Mouse (Mus musculus) embryonic facial prominence, embryonic 13.5 days (tissue): ENCODE results near the gene Btbd1. TPM values are rescaled to one million over a fixed set of nuclear protein-coding genes. Genes with fewer than 3 reads are reported as not detected.

Experiments
- ATAC-seq: fragments of 200-750 bp; cut with Nextera tagmentation; 2 replicates; pipeline ENCODE4 v1.8.0; 2017; ENCODE audit warnings: low read depth; ENCODE audit not compliant: insufficient number of reproducible peaks, insufficient read depth, low FRiP score, low TSS enrichment
- H3K27ac ChIP-seq: fragments of 300-500 bp; sonication (generic); 2 replicates; pipeline ENCODE4 v1.5.1; 2015; ENCODE audit warnings: moderate library complexity, mild to moderate bottlenecking, inconsistent platforms
- H3K27me3 ChIP-seq: fragments of 300-500 bp; sonication (generic); 2 replicates; pipeline ENCODE4 v1.6.1; 2015; ENCODE audit warnings: mild to moderate bottlenecking, inconsistent platforms
- H3K36me3 ChIP-seq: fragments of 300-500 bp; sonication (generic); 2 replicates; pipeline ENCODE4 v1.6.1; 2015; ENCODE audit warnings: mild to moderate bottlenecking, inconsistent platforms
- H3K4me1 ChIP-seq: fragments of 300-500 bp; sonication (generic); 2 replicates; pipeline ENCODE4 v1.6.1; 2015; ENCODE audit warnings: inconsistent platforms
- H3K4me2 ChIP-seq: fragments of 300-500 bp; sonication (generic); 2 replicates; pipeline ENCODE4 v1.6.1; 2015; ENCODE audit warnings: moderate library complexity, mild to moderate bottlenecking, inconsistent platforms
- H3K4me3 ChIP-seq: fragments of 300-500 bp; sonication (generic); 2 replicates; pipeline ENCODE4 v1.5.1; 2015; ENCODE audit warnings: mild to moderate bottlenecking, inconsistent platforms
- H3K9ac ChIP-seq: fragments of 300-500 bp; sonication (generic); 2 replicates; pipeline ENCODE4 v1.6.1; 2015; ENCODE audit warnings: mild to moderate bottlenecking, inconsistent platforms
- H3K9me3 ChIP-seq: fragments of 300-500 bp; sonication (generic); 2 replicates; pipeline ENCODE4 v1.6.1; 2016; ENCODE audit warnings: inconsistent platforms
- WGBS: fragments of 180-500 bp; shearing (Covaris S2); methylation state at CpG from one replicate; pipeline ENCODE4 v1.1.7; 2015; ENCODE audit warnings: mixed read lengths; 5-methylcytosine and 5-hydroxymethylcytosine counted together
- polyA plus RNA-seq: library from polyadenylated mRNA; unstranded; fragments of >200 nt; fragmentation: Nextera tagmentation; extraction: Ambion mirVana; gene quantifications from 2 replicates; pipeline ENCODE4 v1.2.1, GENCODE M21; 2015

The Btbd1 gene
- polyA plus RNA-seq, result 53.2 and 56.6 TPM in 2 replicates

DNA sequence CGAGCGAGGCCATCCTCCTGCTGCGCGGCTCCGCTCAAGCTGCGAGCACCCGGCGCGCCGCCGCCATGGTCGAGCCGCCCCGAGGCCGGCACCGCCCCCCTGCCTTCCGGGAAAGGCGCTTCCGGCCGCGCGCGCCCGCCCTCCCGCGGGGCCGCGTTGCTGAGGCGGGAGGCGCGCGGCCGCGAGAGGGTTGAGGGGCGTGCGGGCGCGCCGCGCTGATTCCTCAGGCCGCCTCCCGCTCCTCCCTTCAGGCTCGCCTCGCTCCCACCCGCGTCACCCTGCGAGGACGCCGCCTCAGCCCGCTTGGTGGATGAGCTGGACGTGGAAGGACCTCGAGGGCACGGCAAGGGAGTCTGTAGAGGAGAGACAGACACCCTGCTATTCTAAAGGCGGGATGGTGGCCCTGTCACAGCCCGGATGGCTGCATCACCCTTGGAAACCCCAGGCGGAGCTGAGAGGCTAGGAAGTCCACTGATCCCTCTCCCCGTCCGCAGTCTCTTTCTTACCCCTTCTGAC is at the start of gene Btbd1:
Gene Btbd1, minus strand, starts transcription at position 53 of the 516 bp plus-strand sequence.
- Histone ChIP-seq H3K4me2 (peak within 1 kb of the TSS; percentile 79), H3K9ac (peak within 1 kb of the TSS; percentile 90), H3K36me3 (no peaks in the 10 kb centered on the region), H3K27ac (peak within 1 kb of the TSS; percentile 92), H3K4me3 (peak within 1 kb of the TSS; percentile 76), H3K9me3 (no peaks in the 10 kb centered on the region), H3K27me3 (no peaks in the 10 kb centered on the region), H3K4me1 (peaks cover 40% of the 10 kb centered on the region)
- under 1% methylated on average over 56 of the region's 58 CpGs for WGBS
- peak; percentile 83 for ATAC-seq

DNA sequence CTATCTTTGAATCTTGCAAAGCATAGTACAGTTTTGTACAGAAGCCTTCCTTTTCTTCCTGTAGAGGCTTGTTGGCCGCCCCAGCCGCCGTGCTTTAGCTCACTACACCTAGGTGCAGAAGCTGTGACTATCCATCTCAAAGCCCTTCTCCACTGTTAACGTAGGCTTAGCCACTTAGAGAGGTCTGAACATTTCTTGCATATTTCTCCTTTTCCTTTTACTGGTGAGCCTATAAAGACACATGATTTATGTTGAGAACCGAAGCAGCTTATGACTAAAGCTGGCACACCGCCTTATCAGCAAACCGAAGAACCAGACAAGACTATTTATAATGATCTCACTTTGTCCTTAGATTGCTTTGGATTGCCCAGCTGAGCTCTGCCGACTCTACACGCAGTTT is 46.1 kb upstream of the Btbd1 start:
- H3K27me3 ChIP-seq, result no peaks in the 10 kb centered on the region
- WGBS, result 85% methylated on average over 9 of the region's 9 CpGs
- no peaks in the 10 kb centered on the region for H3K36me3 ChIP-seq
- H3K9me3 ChIP-seq, result no peaks in the 10 kb centered on the region
- H3K27ac ChIP-seq, result 0 out of 2 replicates have a peak overlapping the region, but pooled peaks have one; percentile 1
- no peak overlapping the region for H3K9ac ChIP-seq
- H3K4me1 ChIP-seq, result peaks cover 11% of the 10 kb centered on the region; the same call in 1 of the 2 replicates
- ATAC-seq, result no peak
- no peak overlapping the region for H3K4me3 ChIP-seq
- H3K4me2 ChIP-seq, result no peak overlapping the region

DNA sequence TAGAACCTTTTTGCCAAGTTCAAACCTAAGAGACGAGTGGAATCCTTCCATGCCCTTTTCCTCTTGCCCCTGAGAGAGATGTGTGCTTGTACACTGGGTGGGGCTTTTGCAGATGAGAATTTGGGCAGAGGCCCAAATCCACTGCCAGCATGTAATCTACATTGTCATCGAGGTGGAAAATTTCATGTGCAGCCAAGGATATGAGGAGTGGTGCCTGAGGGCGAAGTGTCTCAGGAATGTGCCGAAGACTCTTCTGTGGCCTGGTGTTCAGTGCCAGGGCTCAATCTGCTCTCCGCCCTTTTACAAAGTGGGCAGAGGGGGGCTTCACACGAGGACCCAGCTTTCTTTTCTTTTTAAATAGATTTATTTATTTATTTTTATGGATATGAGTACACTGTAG is 45.4 kb upstream of the Btbd1 start:
- H3K27ac ChIP-seq, result no peak overlapping the region
- H3K9ac ChIP-seq, result no peak overlapping the region
- no peaks in the 10 kb centered on the region for H3K27me3 ChIP-seq
- H3K4me1 ChIP-seq, result peaks cover 11% of the 10 kb centered on the region; the same call in 1 of the 2 replicates
- H3K9me3 ChIP-seq, result no peaks in the 10 kb centered on the region
- ATAC-seq, result no peak
- no peak overlapping the region for H3K4me2 ChIP-seq
- H3K4me3 ChIP-seq, result no peak overlapping the region
- no peaks in the 10 kb centered on the region for H3K36me3 ChIP-seq
- WGBS, result 51% methylated on average over 6 of the region's 6 CpGs

DNA sequence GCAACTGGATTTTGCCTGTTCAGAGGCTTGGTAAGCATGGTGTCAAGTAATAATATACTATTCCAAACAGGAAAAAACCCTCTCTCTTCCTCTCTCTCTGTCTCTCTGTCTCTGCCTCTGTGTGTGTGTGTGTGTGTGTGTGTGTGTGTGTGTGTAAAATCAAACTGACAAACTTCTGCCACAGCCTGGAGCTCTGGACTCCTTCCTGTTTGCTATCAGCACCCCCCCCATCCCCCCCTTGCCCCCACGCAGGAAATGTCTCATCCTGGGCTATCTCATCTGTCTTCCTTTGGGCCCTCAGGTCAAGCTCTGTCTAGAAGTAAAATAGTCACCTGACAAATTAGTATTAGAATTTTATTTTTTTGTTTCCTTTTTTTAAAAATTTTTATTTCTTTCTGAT is 44.6 kb upstream of the Btbd1 start:
- no peaks in the 10 kb centered on the region for H3K36me3 ChIP-seq
- WGBS, result 40% methylated on average over 1 of the region's 1 CpGs
- no peak for ATAC-seq

DNA sequence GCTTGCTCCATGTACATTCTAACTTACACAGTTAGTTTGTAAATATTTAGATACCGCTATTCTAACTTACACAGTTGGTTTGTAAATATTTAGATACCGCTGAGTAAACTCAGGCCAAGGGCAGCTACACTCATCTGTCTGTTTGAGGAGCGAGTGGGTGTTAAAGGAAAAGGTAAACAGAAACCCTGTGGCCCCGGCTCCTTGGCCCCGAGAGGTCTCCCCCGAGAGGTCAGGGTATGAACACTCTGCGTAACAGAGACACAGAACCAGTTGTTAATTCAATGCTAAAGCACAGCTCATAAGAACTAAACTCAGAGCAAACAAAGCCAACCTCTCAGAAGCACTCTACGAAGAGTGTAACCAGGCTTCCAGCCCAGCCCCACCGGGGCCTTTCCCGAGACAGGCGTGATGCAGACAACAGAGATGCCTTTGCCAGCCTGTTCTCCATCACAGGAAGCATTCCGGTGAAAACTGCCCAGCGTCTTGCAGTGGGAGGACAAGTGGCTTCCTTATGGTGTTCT is 43.3 kb upstream of the Btbd1 start:
- H3K4me2 ChIP-seq, result no peak overlapping the region
- no peaks in the 10 kb centered on the region for H3K27me3 ChIP-seq
- no peaks in the 10 kb centered on the region for H3K36me3 ChIP-seq
- H3K27ac ChIP-seq, result no peak overlapping the region
- H3K9ac ChIP-seq, result no peak overlapping the region
- H3K4me1 ChIP-seq, result peaks cover 11% of the 10 kb centered on the region
- H3K9me3 ChIP-seq, result no peaks in the 10 kb centered on the region
- ATAC-seq, result no peak
- no peak overlapping the region for H3K4me3 ChIP-seq
- 61% methylated on average over 13 of the region's 13 CpGs for WGBS

More for the DNA sequence above, 44.6 kb upstream of the Btbd1 start:
- no peak overlapping the region for H3K9ac ChIP-seq
- no peaks in the 10 kb centered on the region for H3K9me3 ChIP-seq
- H3K27ac ChIP-seq, result no peak overlapping the region
- no peaks in the 10 kb centered on the region for H3K27me3 ChIP-seq
- no peak overlapping the region for H3K4me2 ChIP-seq
- H3K4me3 ChIP-seq, result no peak overlapping the region
- H3K4me1 ChIP-seq, result peaks cover 11% of the 10 kb centered on the region; the same call in 1 of the 2 replicates

DNA sequence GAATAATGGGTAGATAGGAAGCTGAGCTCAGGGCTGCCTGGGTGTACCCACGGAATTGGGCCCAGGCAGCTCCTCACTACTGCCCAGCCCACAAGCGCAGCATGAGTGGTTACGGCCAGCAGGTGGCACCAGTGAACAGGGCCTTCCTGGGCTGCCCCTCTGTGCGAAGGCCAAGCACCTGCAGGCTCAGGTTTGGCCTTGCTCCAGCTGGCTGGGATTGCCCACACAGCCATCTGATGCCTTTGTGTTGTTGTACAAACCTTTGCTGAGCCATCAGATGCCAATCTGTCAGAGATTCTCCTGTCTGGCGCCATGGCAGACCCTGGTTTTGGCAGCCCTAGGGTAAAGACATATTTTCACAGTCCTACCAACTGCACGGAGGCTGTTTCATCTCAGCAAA is 38.9 kb upstream of the Btbd1 start:
- peak; percentile 80 for ATAC-seq
- 23% methylated on average over 6 of the region's 6 CpGs for WGBS
- Histone ChIP-seq H3K9me3 (no peaks in the 10 kb centered on the region), H3K27me3 (no peaks in the 10 kb centered on the region), H3K27ac (no peak overlapping the region), H3K36me3 (no peaks in the 10 kb centered on the region), H3K4me3 (no peak overlapping the region), H3K4me2 (no peak overlapping the region), H3K9ac (no peak overlapping the region), H3K4me1 (peaks cover 3% of the 10 kb centered on the region; the same call in 1 of the 2 replicates)

DNA sequence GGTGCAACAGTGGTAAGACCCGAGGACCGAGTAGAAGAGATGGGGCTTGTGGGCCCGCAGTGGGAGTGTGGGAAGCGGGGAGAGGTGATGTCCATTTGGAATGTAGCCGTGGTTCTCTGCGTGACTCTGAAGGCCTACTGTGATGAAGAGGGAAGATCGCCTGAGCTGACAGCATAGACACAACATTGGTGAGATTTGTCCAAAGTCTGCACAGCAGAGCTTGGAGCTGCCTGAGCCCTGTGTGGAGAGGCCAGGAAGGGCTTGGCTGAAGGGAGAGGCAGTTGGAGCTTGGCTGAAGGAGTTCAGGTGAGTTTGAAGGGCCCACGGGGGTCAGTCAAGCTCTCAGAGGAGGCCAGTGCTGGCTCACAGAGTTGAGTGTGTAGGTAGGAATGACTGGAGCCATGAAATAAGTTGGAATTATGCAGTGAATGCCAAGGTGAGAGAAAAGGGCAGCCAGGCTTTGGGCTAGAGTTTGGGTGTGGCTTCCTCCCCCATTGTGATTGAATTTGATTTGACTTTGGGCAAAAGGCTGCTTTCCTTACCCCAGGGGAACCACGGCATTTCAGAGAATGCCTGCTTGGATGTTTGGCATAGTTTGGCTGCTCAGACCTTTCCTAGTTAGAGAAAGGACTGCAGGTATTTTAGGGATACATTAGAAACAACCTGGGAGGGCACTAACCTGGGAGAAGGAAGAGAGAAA is 38.1 kb upstream of the Btbd1 start:
- Histone ChIP-seq H3K27me3 (peaks cover 4% of the 10 kb centered on the region; the same call in 1 of the 2 replicates), H3K4me1 (peaks cover 3% of the 10 kb centered on the region; the same call in 1 of the 2 replicates), H3K9ac (no peak overlapping the region), H3K4me2 (no peak overlapping the region), H3K9me3 (no peaks in the 10 kb centered on the region), H3K36me3 (no peaks in the 10 kb centered on the region), H3K27ac (no peak overlapping the region), H3K4me3 (no peak overlapping the region)
- WGBS, result 86% methylated on average over 9 of the region's 9 CpGs
- no peak for ATAC-seq

DNA sequence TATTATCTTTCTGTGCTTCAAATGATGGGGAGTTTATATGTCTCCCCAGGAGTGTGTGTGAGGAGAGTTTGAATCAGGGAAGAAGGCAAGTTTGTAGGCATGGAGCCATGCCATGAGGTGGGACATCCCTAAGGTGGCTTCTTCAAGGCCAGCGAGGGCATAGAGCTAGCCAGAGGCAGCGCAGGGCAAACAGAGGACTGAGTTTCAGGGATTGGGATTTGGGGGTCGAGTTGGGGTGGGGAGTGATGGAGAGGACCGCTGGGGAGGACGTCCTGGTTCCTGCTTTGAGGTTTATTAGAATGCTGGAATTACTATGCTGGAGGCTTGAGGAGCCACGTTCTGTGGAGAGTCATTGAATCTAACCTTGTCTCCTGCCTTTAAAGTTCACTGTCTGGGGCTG is 36.7 kb upstream of the Btbd1 start:
- no peaks in the 10 kb centered on the region for H3K9me3 ChIP-seq
- WGBS, result 96% methylated on average over 6 of the region's 6 CpGs
- ATAC-seq, result no peak

DNA sequence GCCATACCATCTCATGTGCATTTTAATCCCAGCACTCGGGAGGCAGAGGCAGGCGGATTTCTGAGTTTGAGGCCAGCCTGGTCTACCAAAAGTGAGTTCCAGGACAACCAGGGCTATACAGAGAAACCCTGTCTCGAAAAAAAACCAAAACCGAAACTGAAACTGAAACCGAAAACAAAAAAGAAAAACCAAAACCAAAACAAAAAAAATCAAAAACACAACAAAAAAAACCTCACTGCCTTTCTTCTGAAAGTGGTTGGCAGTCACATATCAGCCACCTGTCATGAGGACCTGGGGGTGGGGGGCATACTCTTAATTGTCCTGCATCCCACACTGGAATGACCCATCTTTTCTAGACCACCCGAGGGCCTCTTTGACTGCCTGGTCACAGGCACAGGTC is 35.3 kb upstream of the Btbd1 start:
- Histone ChIP-seq H3K27ac (no peak overlapping the region), H3K36me3 (no peaks in the 10 kb centered on the region), H3K27me3 (peaks cover 32% of the 10 kb centered on the region), H3K4me3 (no peak overlapping the region), H3K9ac (no peak overlapping the region), H3K4me2 (no peak overlapping the region), H3K9me3 (no peaks in the 10 kb centered on the region), H3K4me1 (peaks cover 4% of the 10 kb centered on the region)
- no peak for ATAC-seq
- 86% methylated on average over 6 of the region's 6 CpGs for WGBS

More for the DNA sequence above, 36.7 kb upstream of the Btbd1 start:
- Histone ChIP-seq H3K4me1 (peaks cover 3% of the 10 kb centered on the region; the same call in 1 of the 2 replicates), H3K9ac (no peak overlapping the region), H3K36me3 (no peaks in the 10 kb centered on the region), H3K4me3 (no peak overlapping the region), H3K4me2 (no peak overlapping the region), H3K27ac (no peak overlapping the region), H3K27me3 (peaks cover 18% of the 10 kb centered on the region)

DNA sequence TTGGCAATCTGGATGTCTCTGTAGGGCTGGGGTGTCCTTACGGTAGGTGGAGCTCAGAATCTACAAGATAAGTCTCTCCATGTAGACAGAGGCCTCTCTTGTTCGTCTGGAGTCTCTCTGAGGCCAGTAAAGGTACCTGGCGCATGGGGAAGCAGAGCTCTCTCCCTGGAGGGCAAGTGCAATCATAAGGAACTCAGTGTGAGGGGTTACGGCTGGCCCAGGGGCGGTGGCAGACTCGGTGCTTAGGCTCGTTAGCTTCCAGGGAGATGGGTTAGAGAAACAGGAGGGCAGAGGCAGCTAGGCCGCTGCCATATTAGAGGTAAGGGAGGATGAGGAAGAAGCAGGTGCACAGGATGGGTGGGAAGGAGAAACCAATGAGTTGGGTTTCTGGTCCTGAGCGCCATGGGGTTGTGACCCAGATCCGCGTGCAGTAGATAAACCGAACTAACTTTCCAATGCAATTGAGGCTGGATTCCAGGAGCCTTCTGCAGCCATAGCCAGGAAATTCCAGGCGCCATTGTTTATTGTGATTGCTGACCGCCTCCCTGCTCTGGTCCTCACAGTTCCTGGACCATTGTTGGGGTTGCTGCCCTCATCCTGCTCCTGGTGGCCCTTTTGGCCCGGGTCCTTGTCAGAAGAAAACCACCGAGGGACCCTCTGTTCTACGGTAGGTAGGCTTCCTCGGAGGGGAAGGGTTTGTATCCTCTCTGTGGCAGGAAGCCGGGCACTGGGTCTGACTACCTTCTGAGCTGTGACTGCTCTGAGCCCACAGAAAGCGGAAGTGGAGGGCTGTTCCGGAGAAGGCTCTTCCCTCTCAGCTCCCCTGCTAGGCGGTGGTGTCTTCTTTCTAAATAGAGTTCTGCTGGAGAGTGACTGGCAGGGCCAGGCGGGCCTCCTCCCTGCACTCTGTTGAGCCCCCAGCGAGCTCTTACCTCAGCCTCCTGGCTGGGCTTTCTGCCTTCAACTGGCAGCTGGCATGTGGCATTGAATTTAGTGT is 33.7 kb upstream of the Btbd1 start:
- no peak for ATAC-seq

DNA sequence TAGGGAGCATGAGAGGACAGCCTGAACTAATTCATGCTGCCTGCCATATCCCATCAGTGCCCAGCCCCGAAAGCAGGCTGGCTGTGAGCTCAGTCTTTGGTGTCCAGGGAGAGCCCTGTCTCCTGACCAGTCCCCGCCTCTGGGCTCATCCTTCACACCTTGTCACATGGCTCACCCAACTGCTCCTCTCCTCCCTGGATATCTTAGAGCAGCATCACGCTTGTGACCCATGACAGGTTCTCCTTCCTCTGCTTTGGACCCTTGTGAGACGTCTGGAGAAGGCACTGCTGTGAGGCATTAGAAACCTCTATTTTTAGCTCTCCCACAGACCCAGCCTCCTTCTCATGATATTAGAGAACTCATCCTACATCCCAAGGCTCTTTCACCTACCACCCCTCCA is 32.7 kb upstream of the Btbd1 start:
- Histone ChIP-seq H3K27me3 (peaks cover 59% of the 10 kb centered on the region), H3K36me3 (no peaks in the 10 kb centered on the region), H3K9ac (no peak overlapping the region), H3K27ac (no peak overlapping the region), H3K4me2 (no peak overlapping the region), H3K4me3 (no peak overlapping the region), H3K4me1 (peaks cover 11% of the 10 kb centered on the region), H3K9me3 (no peaks in the 10 kb centered on the region)
- 75% methylated on average over 4 of the region's 4 CpGs for WGBS
- ATAC-seq, result no peak

More for the DNA sequence above, 33.7 kb upstream of the Btbd1 start:
- no peak overlapping the region for H3K4me2 ChIP-seq
- H3K9ac ChIP-seq, result no peak overlapping the region
- no peak overlapping the region for H3K4me3 ChIP-seq
- peaks cover 49% of the 10 kb centered on the region for H3K27me3 ChIP-seq
- no peaks in the 10 kb centered on the region for H3K9me3 ChIP-seq
- 76% methylated on average over 24 of the region's 24 CpGs for WGBS
- no peaks in the 10 kb centered on the region for H3K36me3 ChIP-seq
- H3K4me1 ChIP-seq, result peaks cover 11% of the 10 kb centered on the region
- H3K27ac ChIP-seq, result peak overlapping the region; percentile 7; the same call in 1 of the 2 replicates
